Mouse (Mus musculus): ENCODE measurements around the gene Nup85.

Gene Nup85

GRCm38 (mm10) chr11:115582913-115583606, 18.8 kb downstream of the Nup85 start:
- no peak for DNase-seq (ENCODE audit: low read depth, low spot score)

- DNase-seq (ENCODE audit: low read depth, low spot score): no peak
These were observed 20.3 kb downstream of the Nup85 start for GRCm38 (mm10) chr11:115584376-115585073.

- no peak for DNase-seq (ENCODE audit: low read depth, low spot score)
These were observed 21.4 kb downstream of the Nup85 start for GRCm38 (mm10) chr11:115585573-115586100.

GRCm38 (mm10) chr11:115586403-115586802, 22.2 kb downstream of the Nup85 start:
- DNase-seq (ENCODE audit: low read depth, low spot score): no peak

- DNase-seq (ENCODE audit: low read depth, low spot score): no peak
These were observed 23.8 kb downstream of the Nup85 start for GRCm38 (mm10) chr11:115587984-115588383.

- DNase-seq (ENCODE audit: low read depth, low spot score): no peak
These were observed 26.4 kb downstream of the Nup85 start for GRCm38 (mm10) chr11:115590526-115591075.

GRCm38 (mm10) chr11:115595209-115595608, 31.0 kb downstream of the Nup85 start:
- DNase-seq (ENCODE audit: low read depth, low spot score): no peak

GRCm38 (mm10) chr11:115598309-115598708, 34.1 kb downstream of the Nup85 start:
- DNase-seq (ENCODE audit: low read depth, low spot score): no peak

GRCm38 (mm10) chr11:115599722-115600121, 35.5 kb downstream of the Nup85 start:
- DNase-seq (ENCODE audit: low read depth, low spot score): no peak

GRCm38 (mm10) chr11:115600743-115601142, 36.5 kb downstream of the Nup85 start:
- DNase-seq (ENCODE audit: low read depth, low spot score): no peak

GRCm38 (mm10) chr11:115601174-115601573, 36.9 kb downstream of the Nup85 start:
- no peak for DNase-seq (ENCODE audit: low read depth, low spot score)

GRCm38 (mm10) chr11:115603128-115603475, 38.9 kb downstream of the Nup85 start:
- no peak for DNase-seq (ENCODE audit: low read depth, low spot score)

GRCm38 (mm10) chr11:115603476-115604303, 39.5 kb downstream of the Nup85 start, which contains the start of the genes Mrps7 and Gga3:
Mrps7 (plus strand) TSS chr11:115603925.
Gga3 (minus strand) TSS chr11:115604051.
- DNase-seq (ENCODE audit: low read depth, low spot score): peak; percentile 87

GRCm38 (mm10) chr11:115604304-115604696, 40.1 kb downstream of the Nup85 start:
- no peak for DNase-seq (ENCODE audit: low read depth, low spot score)

GRCm38 (mm10) chr11:115606733-115607132, 42.5 kb downstream of the Nup85 start:
- DNase-seq (ENCODE audit: low read depth, low spot score): no peak

GRCm38 (mm10) chr11:115608421-115609399, 44.5 kb downstream of the Nup85 start:
- DNase-seq (ENCODE audit: low read depth, low spot score): no peak

- DNase-seq (ENCODE audit: low read depth, low spot score): no peak
These were observed 45.3 kb downstream of the Nup85 start for GRCm38 (mm10) chr11:115609576-115609975.

- no peak for DNase-seq (ENCODE audit: low read depth, low spot score)
These were observed 46.9 kb downstream of the Nup85 start for GRCm38 (mm10) chr11:115611173-115611572.

- no peak for DNase-seq (ENCODE audit: low read depth, low spot score)
These were observed 47.8 kb downstream of the Nup85 start for GRCm38 (mm10) chr11:115612059-115612409.

GRCm38 (mm10) chr11:115612410-115613137, 48.3 kb downstream of the Nup85 start, which contains the start of gene Mif4gd:
Mif4gd (minus strand) TSS chr11:115612969.
- peak; percentile 90 for DNase-seq (ENCODE audit: low read depth, low spot score)
